8 mouse cellular contexts compared by ENCODE assay signal in the genomic region with DNA sequence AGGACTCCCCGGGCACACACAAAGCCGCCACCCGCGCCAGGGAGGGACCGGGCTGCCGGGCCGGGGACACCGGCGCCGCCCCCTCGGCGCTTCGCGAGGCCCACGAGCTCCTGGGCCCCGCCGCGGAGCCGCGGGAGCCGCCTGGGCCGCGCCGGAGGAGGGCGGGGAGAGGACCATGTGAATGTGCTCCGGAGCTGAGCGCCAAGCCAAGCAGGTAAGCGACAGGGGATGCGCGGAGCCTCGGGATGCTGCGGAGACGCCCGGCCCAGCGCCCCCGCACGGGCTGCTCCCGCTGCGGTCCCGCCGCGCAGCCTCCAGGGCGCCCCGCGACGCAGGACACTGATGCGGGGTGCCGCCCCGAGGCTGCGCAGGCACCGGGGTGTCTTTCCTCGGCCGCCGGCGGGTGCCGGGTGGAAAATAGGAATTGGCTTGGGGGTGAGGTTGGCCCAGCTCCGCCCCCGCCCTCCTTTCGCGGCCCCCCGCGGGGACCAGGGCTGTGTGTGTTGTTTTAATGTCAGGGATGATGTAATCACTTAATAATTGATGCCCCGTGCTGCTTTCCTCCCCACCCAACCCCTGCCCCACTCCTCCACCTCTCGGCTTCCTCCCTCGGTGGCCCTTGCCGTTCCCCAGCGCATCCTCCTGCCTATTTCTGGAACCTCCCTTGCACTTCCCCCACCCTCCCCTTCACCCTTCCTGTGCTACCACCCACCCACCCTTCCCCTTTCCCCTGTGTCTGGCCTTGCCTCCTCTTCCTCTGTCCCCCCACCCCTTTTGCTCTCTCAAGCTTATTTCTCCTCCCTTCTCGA. TPM values are rescaled to one million over a fixed set of nuclear protein-coding genes. Genes with fewer than 3 reads are reported as not detected.
DNase-seq lines count a peak whose midpoint lies in the region; ATAC-seq and TF ChIP-seq lines count a peak whose summit lies in the region.

No protein-coding gene starts in this region.

- no peak for TF ChIP-seq CTCF in bone marrow, adult 2 months (IDR thresholded peaks at IDR 0.05; ENCODE audit: control insufficient read depth, insufficient read depth, low read length)

- peak; percentile 67 for ATAC-seq in forebrain, embryonic 12.5 days (ENCODE audit: low FRiP score)

- intact Hi-C loops in heart, postnatal 10 days (cut with DNase I), result loop anchor here (1.0 to 5.0 kb wide), 5 partner anchors 92 to 199 kb away; no protein-coding TSS in a partner anchor

- H3K9me3 ChIP-seq in forebrain, embryonic 12.5 days, result no peaks in the 10 kb centered on the region

- peak overlapping the region; percentile 99 for H3K9ac ChIP-seq in forebrain, embryonic 12.5 days

- H3K27ac ChIP-seq in bone marrow, adult 2 months (ENCODE audit: control insufficient read depth, insufficient read depth, low read depth, low read length, poor library complexity), result peak overlapping the region; percentile 81
- H3K27ac ChIP-seq in forebrain, embryonic 12.5 days, result peak overlapping the region; percentile 98

- no peak for TF ChIP-seq POLR2A in bone marrow, adult 2 months (IDR thresholded peaks at IDR 0.05; ENCODE audit: borderline replicate concordance, control insufficient read depth, low read depth, low read length)

- H3K4me1 ChIP-seq in bone marrow, adult 2 months (ENCODE audit: control insufficient read depth, insufficient read depth, low read length), result peaks cover 1% of the 10 kb centered on the region; the same call in 1 of the 2 replicates
- peaks cover 47% of the 10 kb centered on the region for H3K4me1 ChIP-seq in forebrain, embryonic 12.5 days

- no peaks in the 10 kb centered on the region; the same call in 1 of the 2 replicates for H3K36me3 ChIP-seq in forebrain, embryonic 12.5 days (replicated peaks)

- peak overlapping the region; percentile 77 for H3K4me2 ChIP-seq in forebrain, embryonic 12.5 days

- peak; percentile 27 for DNase-seq in embryo, embryonic 11.5 days (ENCODE audit: low read depth, low spot score)
- no peak for DNase-seq in embryo, embryonic 10 days (ENCODE audit: low spot score)
- peak; percentile 58 to 59 for DNase-seq in heart, postnatal 10 days
- DNase-seq in kidney, postnatal 36 days, result peak; percentile 32 to 43
- peak; percentile 62 for DNase-seq in lung, postnatal 10 days
- peak; percentile 53 for DNase-seq in right cerebral cortex, postnatal 4 days

- no peaks in the 10 kb centered on the region for H3K27me3 ChIP-seq in forebrain, embryonic 12.5 days

- H3K4me3 ChIP-seq in bone marrow, adult 2 months (replicated peaks; ENCODE audit: control insufficient read depth, low read depth, low read length), result peak overlapping the region; percentile 58
- peak overlapping the region; percentile 96 for H3K4me3 ChIP-seq in forebrain, embryonic 12.5 days (replicated peaks)

- WGBS in bone marrow, adult 2 months, result under 1% methylated on average over 67 of the region's 68 CpGs
- WGBS in forebrain, embryonic 12.5 days, result under 1% methylated on average over 51 of the region's 68 CpGs

RNA-seq across cellular contexts. Expression of gene Fyn, which starts 1.5 kb away (rescaled TPM):
- 17.0 and 32.3 TPM in 2 replicates for polyA plus RNA-seq in bone marrow, adult 2 months (2011; ENCODE audit: insufficient read depth, insufficient read length, low replicate concordance, missing spikeins)
- 62.0 and 63.4 TPM in 2 replicates for polyA plus RNA-seq in forebrain, embryonic 12.5 days (2016; fragmentation: Nextera tagmentation; extraction: Ambion mirVana)
- total RNA-seq in heart, postnatal 10 days (2021), result 10 to 100 TPM; 52.2 to 55.5 TPM
